Mouse (Mus musculus) limb, embryonic 12.5 days (tissue): Measurements from ENCODE around the gene Ddx25. TPM values are rescaled to one million over a fixed set of nuclear protein-coding genes. Genes with fewer than 3 reads are reported as not detected.
A peak's percentile ranks its signal among the peaks of the same experiment; 100 is the strongest.

Experiments
- ATAC-seq: fragments of 200-750 bp; cut with Nextera tagmentation; 2 replicates; pipeline ENCODE4 v1.8.0; 2017; ENCODE audit warnings: low read depth, moderate TSS enrichment; ENCODE audit not compliant: insufficient number of reproducible peaks, insufficient read depth, low FRiP score, low TSS enrichment
- H3K27ac ChIP-seq: fragments of 300-500 bp; sonication (generic); 2 replicates; pipeline ENCODE4 v1.5.1; 2016; ENCODE audit warnings: mild to moderate bottlenecking, moderate library complexity
- H3K27me3 ChIP-seq: fragments of 300-500 bp; sonication (generic); 2 replicates; pipeline ENCODE4 v1.6.1; 2016; ENCODE audit warnings: mild to moderate bottlenecking, moderate library complexity
- H3K36me3 ChIP-seq: fragments of 300-500 bp; sonication (generic); 2 replicates; pipeline ENCODE4 v1.6.1; 2016; ENCODE audit warnings: mild to moderate bottlenecking, moderate library complexity
- H3K4me1 ChIP-seq: fragments of 300-500 bp; sonication (generic); replicated peaks from 2 replicates; pipeline ENCODE4 v1.6.1; 2016
- H3K4me2 ChIP-seq: fragments of 300-500 bp; sonication (generic); 2 replicates; pipeline ENCODE4 v1.6.1; 2016; ENCODE audit warnings: mild to moderate bottlenecking, moderate library complexity
- H3K4me3 ChIP-seq: fragments of 300-500 bp; sonication (generic); replicated peaks from 2 replicates; pipeline ENCODE4 v1.5.1; 2016; ENCODE audit warnings: mild to moderate bottlenecking
- H3K9ac ChIP-seq: fragments of 300-500 bp; sonication (generic); replicated peaks from 2 replicates; pipeline ENCODE4 v1.6.1; 2016; ENCODE audit warnings: mild to moderate bottlenecking, moderate library complexity
- H3K9me3 ChIP-seq: fragments of 300-500 bp; sonication (generic); 2 replicates; pipeline ENCODE4 v1.6.1; 2016; ENCODE audit warnings: mild to moderate bottlenecking, moderate library complexity
- WGBS: fragments of 180-500 bp; shearing (Covaris S2); methylation state at CpG from one replicate; pipeline ENCODE4 v1.1.7; 2016; 5-methylcytosine and 5-hydroxymethylcytosine counted together
- polyA plus RNA-seq: library from polyadenylated mRNA; unstranded; fragments of >200 nt; fragmentation: Nextera tagmentation; extraction: Ambion mirVana; gene quantifications from 2 replicates; pipeline ENCODE4 v1.2.1, GENCODE M21; 2016

Gene Ddx25
- polyA plus RNA-seq, 1 experiment from 2014 or later: 5.1 TPM

- Histone ChIP-seq H3K27me3 (no peaks in the 10 kb centered on the region), H3K36me3 (no peaks in the 10 kb centered on the region), H3K4me3 (no peak overlapping the region), H3K9me3 (no peaks in the 10 kb centered on the region), H3K4me1 (peaks cover 39% of the 10 kb centered on the region), H3K27ac (no peak overlapping the region), H3K4me2 (no peak overlapping the region), H3K9ac (no peak overlapping the region)
- 72% methylated on average over 6 of the region's 6 CpGs for WGBS
- no peak for ATAC-seq
Observed at GRCm38 (mm10) chr9:35520631-35521348, 37.5 kb downstream of the Ddx25 start.

GRCm38 (mm10) chr9:35518169-35518568, 40.2 kb downstream of the Ddx25 start, which contains the start of gene Gm1113:
TSS of gene Gm1113 (minus strand) at chr9:35518269.
- no peaks in the 10 kb centered on the region for H3K9me3 ChIP-seq
- H3K27ac ChIP-seq: no peak within 1 kb of the TSS
- no peak within 1 kb of the TSS for H3K4me2 ChIP-seq
- no peaks in the 10 kb centered on the region for H3K36me3 ChIP-seq
- H3K9ac ChIP-seq: no peak within 1 kb of the TSS
- no peak for ATAC-seq
- H3K4me3 ChIP-seq: no peak within 1 kb of the TSS
- H3K27me3 ChIP-seq: peaks cover 10% of the 10 kb centered on the region; the same call in 1 of the 2 replicates
- peaks cover 22% of the 10 kb centered on the region for H3K4me1 ChIP-seq
- 73% methylated on average over 3 of the region's 3 CpGs for whole genome bisulfite sequencing

- H3K36me3 ChIP-seq: no peaks in the 10 kb centered on the region
- H3K27me3 ChIP-seq: peaks cover 10% of the 10 kb centered on the region; the same call in 1 of the 2 replicates
- H3K27ac ChIP-seq: no peak overlapping the region
- no peak for ATAC-seq
- peaks cover 15% of the 10 kb centered on the region for H3K4me1 ChIP-seq
- WGBS: 91% methylated on average over 16 of the region's 16 CpGs
- no peak overlapping the region for H3K4me3 ChIP-seq
- H3K4me2 ChIP-seq: no peak overlapping the region
- no peaks in the 10 kb centered on the region for H3K9me3 ChIP-seq
- H3K9ac ChIP-seq: no peak overlapping the region
Observed at GRCm38 (mm10) chr9:35516711-35517110, 41.6 kb downstream of the Ddx25 start.

GRCm38 (mm10) chr9:35516182-35516581, 42.1 kb downstream of the Ddx25 start:
- H3K4me2 ChIP-seq: no peak overlapping the region
- H3K27me3 ChIP-seq: peaks cover 10% of the 10 kb centered on the region; the same call in 1 of the 2 replicates
- no peaks in the 10 kb centered on the region for H3K36me3 ChIP-seq
- H3K27ac ChIP-seq: no peak overlapping the region
- no peak for ATAC-seq
- H3K4me1 ChIP-seq: peaks cover 10% of the 10 kb centered on the region
- no peak overlapping the region for H3K4me3 ChIP-seq
- no peak overlapping the region for H3K9ac ChIP-seq
- H3K9me3 ChIP-seq: no peaks in the 10 kb centered on the region
- WGBS: 81% methylated on average over 5 of the region's 5 CpGs

GRCm38 (mm10) chr9:35513900-35514299, 44.4 kb downstream of the Ddx25 start:
- Histone ChIP-seq H3K9ac (no peak overlapping the region), H3K27me3 (peaks cover 10% of the 10 kb centered on the region; the same call in 1 of the 2 replicates), H3K4me3 (no peak overlapping the region), H3K9me3 (no peaks in the 10 kb centered on the region), H3K36me3 (no peaks in the 10 kb centered on the region), H3K27ac (no peak overlapping the region), H3K4me1 (peaks cover 3% of the 10 kb centered on the region), H3K4me2 (no peak overlapping the region)
- ATAC-seq: no peak
- 73% methylated on average over 4 of the region's 4 CpGs for WGBS

- 47% methylated on average over 8 of the region's 8 CpGs for WGBS
- Histone ChIP-seq H3K4me1 (peaks cover 24% of the 10 kb centered on the region), H3K27me3 (no peaks in the 10 kb centered on the region), H3K27ac (peak overlapping the region; percentile 47), H3K4me2 (no peak overlapping the region), H3K36me3 (peaks cover 37% of the 10 kb centered on the region), H3K4me3 (no peak overlapping the region), H3K9me3 (no peaks in the 10 kb centered on the region), H3K9ac (no peak overlapping the region)
- ATAC-seq: no peak
Observed at GRCm38 (mm10) chr9:35508234-35508633, 50.1 kb downstream of the Ddx25 start.

- H3K36me3 ChIP-seq: peaks cover 89% of the 10 kb centered on the region
- H3K4me1 ChIP-seq: peaks cover 11% of the 10 kb centered on the region
- WGBS: 89% methylated on average over 10 of the region's 10 CpGs
Observed at GRCm38 (mm10) chr9:35502361-35503000, 55.8 kb downstream of the Ddx25 start.

GRCm38 (mm10) chr9:35499946-35500345, 58.4 kb downstream of the Ddx25 start:
- no peak for ATAC-seq
- H3K4me1 ChIP-seq: peaks cover 3% of the 10 kb centered on the region; the same call in 1 of the 2 replicates
- no peak overlapping the region for H3K4me2 ChIP-seq
- 90% methylated on average over 6 of the region's 6 CpGs for whole genome bisulfite sequencing
- no peaks in the 10 kb centered on the region for H3K9me3 ChIP-seq
- no peak overlapping the region for H3K4me3 ChIP-seq
- H3K27ac ChIP-seq: no peak overlapping the region
- H3K9ac ChIP-seq: no peak overlapping the region
- no peaks in the 10 kb centered on the region for H3K27me3 ChIP-seq
- H3K36me3 ChIP-seq: peaks cover 95% of the 10 kb centered on the region

More at GRCm38 (mm10) chr9:35502361-35503000, 55.8 kb downstream of the Ddx25 start:
- H3K27ac ChIP-seq: no peak overlapping the region
- H3K9ac ChIP-seq: no peak overlapping the region
- H3K27me3 ChIP-seq: no peaks in the 10 kb centered on the region
- H3K4me3 ChIP-seq: no peak overlapping the region
- H3K4me2 ChIP-seq: no peak overlapping the region
- no peak for ATAC-seq
- H3K9me3 ChIP-seq: no peaks in the 10 kb centered on the region

GRCm38 (mm10) chr9:35495471-35495870, 62.9 kb downstream of the Ddx25 start:
- H3K4me2 ChIP-seq: no peak overlapping the region
- peaks cover 85% of the 10 kb centered on the region for H3K36me3 ChIP-seq
- H3K27ac ChIP-seq: no peak overlapping the region
- H3K9ac ChIP-seq: no peak overlapping the region
- no peak for ATAC-seq
- WGBS: 80% methylated on average over 3 of the region's 3 CpGs
- H3K4me1 ChIP-seq: peaks cover 13% of the 10 kb centered on the region
- no peaks in the 10 kb centered on the region for H3K9me3 ChIP-seq
- H3K27me3 ChIP-seq: no peaks in the 10 kb centered on the region
- H3K4me3 ChIP-seq: no peak overlapping the region

GRCm38 (mm10) chr9:35494937-35495336, 63.4 kb downstream of the Ddx25 start:
- peaks cover 13% of the 10 kb centered on the region for H3K4me1 ChIP-seq
- no peak overlapping the region for H3K4me3 ChIP-seq
- ATAC-seq: no peak
- H3K4me2 ChIP-seq: no peak overlapping the region
- H3K27me3 ChIP-seq: no peaks in the 10 kb centered on the region
- H3K36me3 ChIP-seq: peaks cover 81% of the 10 kb centered on the region
- H3K27ac ChIP-seq: no peak overlapping the region
- WGBS: 36% methylated on average over 4 of the region's 4 CpGs
- no peak overlapping the region for H3K9ac ChIP-seq
- H3K9me3 ChIP-seq: no peaks in the 10 kb centered on the region

- H3K4me2 ChIP-seq: no peak overlapping the region
- peak overlapping the region; percentile 51; the same call in 1 of the 2 replicates for H3K27ac ChIP-seq
- no peaks in the 10 kb centered on the region for H3K27me3 ChIP-seq
- H3K4me1 ChIP-seq: peaks cover 13% of the 10 kb centered on the region
- H3K9me3 ChIP-seq: no peaks in the 10 kb centered on the region
- H3K4me3 ChIP-seq: no peak overlapping the region
- 41% methylated on average over 4 of the region's 4 CpGs for WGBS
- H3K36me3 ChIP-seq: peaks cover 83% of the 10 kb centered on the region
- no peak overlapping the region for H3K9ac ChIP-seq
- ATAC-seq: no peak
Observed at GRCm38 (mm10) chr9:35493733-35494092, 64.6 kb downstream of the Ddx25 start.
